Mouse (Mus musculus): ENCODE measurements at regions not wholly inside any gene's neighbourhood (a gene's known extent, or its start where the extent isn't known, plus 50 kb on each side); places are given as distances from the start of the nearest gene placed in this dataset.
A peak's percentile ranks its signal among the peaks of the same experiment; 100 is the strongest.

DNA sequence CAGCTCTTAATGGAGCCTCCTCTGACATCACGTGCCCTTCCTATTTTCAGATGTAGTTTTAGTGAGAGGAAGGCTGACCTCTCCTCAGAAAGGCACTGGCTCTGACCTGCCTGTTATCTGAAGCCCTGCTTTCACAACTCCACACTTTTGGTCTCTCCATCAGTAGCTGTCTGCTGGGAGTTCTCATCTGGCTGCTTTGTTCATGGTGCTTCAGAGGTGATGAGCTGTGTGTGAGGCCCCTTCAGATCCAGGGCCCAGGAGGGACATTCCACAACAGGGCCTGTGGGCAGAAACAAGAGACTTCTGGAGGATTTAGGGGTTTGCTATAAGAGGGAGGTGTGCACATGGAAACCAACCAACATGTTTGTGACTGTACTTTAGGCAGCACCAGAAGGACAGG lies 50.8 kb upstream of the Fhl2 start:
- no peak overlapping the region for H3K27ac ChIP-seq
- no peak for DNase-seq (ENCODE audit: low spot score in 2 of 2)
- TF ChIP-seq CTCF (conservative IDR thresholded peaks at IDR 0.05): no peak
- H3K4me3 ChIP-seq: no peak overlapping the region

DNA sequence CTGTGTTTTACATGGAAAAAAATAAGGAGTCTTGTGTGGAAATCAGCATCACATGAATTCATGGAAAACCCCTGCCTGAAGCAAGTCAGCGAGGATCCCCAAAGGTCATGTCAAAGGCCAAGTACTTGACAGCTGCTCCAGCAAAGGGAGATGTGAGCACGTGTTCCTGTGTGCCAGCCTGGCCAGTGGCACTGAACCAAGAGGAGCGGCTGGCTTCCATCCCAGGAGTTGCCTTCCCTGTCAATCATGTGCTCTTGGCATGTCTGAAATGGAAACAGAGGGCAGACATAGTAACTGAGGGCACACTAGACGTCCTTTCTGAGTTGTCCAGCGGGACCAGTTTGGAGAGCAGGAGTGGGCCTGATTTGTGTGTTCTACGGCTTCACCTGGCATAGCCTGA lies 53.5 kb upstream of the Fhl2 start:
- no peak for DNase-seq (ENCODE audit: low spot score in 2 of 2)
- TF ChIP-seq CTCF (conservative IDR thresholded peaks at IDR 0.05): no peak
- no peak overlapping the region for H3K27ac ChIP-seq
- H3K4me3 ChIP-seq: no peak overlapping the region

DNA sequence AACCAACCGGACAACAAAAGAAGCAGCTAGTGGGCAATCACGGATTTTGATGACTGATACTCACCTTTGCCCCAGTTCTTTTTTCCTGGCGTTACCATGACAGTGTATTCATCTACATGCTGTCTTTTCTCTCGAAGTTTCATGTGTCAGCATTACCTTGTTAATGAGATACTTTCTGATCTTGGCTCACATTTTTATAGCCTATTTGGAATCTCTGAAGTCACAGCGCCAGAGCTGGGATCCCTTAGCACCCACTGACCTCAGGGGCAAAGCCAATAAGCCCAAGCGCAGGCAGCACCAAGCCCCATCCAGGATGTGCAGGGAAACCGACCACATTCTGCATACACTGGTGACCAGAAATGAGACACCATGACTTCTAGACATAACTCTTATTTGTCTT lies 54.6 kb upstream of the Fhl2 start:
- no peak overlapping the region for H3K27ac ChIP-seq
- DNase-seq (ENCODE audit: low spot score in 2 of 2): no peak
- TF ChIP-seq CTCF (conservative IDR thresholded peaks at IDR 0.05): no peak
- H3K4me3 ChIP-seq: no peak overlapping the region

DNA sequence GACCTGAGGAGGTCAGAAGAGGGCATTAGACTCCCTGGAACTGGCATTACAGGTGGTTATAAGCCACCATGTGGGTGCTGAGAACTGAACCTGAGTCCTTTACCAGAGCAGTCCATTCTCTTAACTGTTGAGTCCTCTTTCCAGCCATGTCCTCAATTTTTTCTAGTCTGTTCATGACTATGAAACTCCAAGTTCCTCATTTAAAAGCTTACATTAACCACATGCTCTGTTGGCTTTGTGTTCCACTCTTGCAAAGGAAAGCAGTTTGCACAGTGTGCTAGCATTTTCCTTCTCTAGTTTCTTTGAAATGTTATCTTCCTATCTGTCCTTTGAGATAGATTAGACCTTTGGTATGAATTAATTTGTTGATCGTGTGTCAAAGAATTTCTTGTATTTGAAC lies 57.3 kb upstream of the Fhl2 start:
- no peak for TF ChIP-seq CTCF (conservative IDR thresholded peaks at IDR 0.05)
- no peak overlapping the region for H3K4me3 ChIP-seq

DNA sequence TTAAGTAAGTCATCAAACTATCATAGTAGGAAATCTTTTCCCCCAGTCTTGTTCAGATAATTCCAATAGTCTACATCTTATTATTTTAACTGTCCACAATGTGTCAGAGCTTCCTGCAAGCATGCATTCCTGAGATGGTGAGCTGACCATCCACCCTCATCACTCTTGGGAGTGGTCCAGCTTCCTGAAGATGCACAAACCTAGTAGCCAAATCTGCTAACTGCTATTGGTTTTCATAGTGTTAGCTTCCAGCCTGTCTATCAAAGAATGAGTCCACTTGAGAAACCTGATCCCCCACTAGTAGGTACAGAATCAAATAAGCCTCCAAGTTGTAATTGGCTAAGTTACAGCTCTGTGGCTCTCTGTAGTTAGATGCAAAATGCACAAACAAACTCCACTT lies 59.3 kb upstream of the Fhl2 start:
- Histone ChIP-seq H3K27ac (no peak overlapping the region), H3K4me3 (no peak overlapping the region)
- no peak for DNase-seq (ENCODE audit: low spot score in 2 of 2)
- no peak for TF ChIP-seq CTCF (conservative IDR thresholded peaks at IDR 0.05)

More for the DNA sequence above, 57.3 kb upstream of the Fhl2 start:
- DNase-seq (ENCODE audit: low spot score in 2 of 2): no peak
- H3K27ac ChIP-seq: no peak overlapping the region

DNA sequence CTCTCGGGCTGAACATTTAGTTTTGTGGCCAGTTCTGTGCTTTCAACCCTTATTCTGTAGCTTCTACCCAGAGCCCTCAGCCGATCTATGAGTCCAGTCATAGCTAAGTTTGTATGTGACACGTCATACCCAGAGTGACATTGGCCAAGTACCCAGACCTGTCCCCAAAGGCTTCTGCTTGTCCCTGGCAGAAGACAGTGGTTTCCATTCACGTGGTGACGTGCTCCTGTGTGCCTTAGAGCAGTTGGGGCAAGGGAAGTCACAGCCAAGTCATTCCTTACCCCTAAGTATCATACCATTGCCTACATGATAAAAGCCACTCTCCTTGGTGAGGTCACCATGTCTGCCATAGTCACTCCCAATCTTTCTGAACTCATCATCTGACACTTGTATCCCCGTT lies 61.1 kb upstream of the Fhl2 start:
- no peak overlapping the region for H3K4me3 ChIP-seq
- TF ChIP-seq CTCF (conservative IDR thresholded peaks at IDR 0.05): no peak
- H3K27ac ChIP-seq: no peak overlapping the region
- no peak for DNase-seq (ENCODE audit: low spot score in 2 of 2)

DNA sequence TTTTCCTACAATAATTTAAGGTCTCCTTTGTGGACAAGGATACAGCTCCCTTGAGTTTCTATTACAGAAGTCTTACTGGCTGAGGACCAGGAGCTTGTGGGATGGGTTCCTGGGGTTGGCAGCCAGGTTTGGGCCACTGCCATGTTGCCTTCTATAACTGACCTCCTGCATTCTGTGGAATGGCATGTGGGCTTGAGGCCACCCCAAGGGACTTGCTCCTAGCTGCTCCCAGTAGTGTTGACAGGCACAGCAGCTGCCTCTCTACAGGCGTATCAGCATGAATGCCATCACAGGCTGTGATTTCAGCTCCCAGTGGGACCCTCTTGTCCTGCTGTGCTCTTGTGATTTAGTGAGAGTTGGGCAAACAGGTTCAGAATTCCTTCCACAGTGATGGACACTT lies 63.1 kb upstream of the Fhl2 start:
- no peak overlapping the region for H3K27ac ChIP-seq
- H3K4me3 ChIP-seq: no peak overlapping the region
- no peak for TF ChIP-seq CTCF (conservative IDR thresholded peaks at IDR 0.05)
- DNase-seq (ENCODE audit: low spot score in 2 of 2): no peak

DNA sequence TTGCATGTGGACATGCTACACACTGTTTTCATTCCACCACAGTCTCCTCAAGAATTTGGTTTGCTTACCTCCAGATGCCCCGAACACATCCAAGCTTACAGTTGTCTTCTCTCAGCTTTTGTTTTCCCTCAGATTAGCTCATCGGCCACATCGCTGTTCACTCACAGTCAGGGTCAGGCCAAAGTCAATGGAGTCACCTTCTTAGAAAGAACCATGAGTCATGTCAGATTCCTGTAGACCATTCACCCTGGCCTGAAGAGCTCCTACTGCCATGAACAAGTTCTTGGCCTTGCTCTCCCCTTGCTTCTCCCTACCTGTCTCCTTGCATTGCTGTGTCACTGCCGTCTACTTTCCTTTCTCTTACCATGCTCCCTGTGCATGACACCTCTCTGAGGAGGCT lies 63.7 kb upstream of the Fhl2 start:
- Histone ChIP-seq H3K27ac (no peak overlapping the region), H3K4me3 (no peak overlapping the region)

DNA sequence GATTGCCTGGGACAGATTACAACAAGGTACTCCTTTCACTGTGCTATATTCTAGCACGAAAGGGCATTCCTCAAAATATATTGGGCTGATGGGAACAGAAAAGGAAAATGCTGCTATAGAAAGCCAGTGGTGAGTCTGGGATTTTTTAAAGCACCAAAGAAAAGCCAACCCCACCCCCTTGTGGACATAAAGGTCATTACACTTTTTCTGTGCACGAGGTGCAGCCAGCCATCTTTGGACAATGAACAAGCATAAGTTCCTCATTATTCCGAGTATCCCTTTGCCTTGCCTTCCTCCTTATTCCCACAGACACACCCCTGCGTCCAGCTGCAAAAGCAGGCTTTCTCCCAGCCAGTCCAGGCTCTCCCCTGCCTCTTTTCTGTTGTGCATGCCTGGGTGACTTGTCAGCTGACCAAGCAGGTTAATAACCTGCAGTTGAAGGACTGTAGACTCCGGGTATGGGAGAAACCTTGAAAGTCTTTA lies 67.7 kb upstream of the Fhl2 start:
- TF ChIP-seq CTCF (conservative IDR thresholded peaks at IDR 0.05): peak; percentile 93
- peak; percentile 80 to 86 for DNase-seq (ENCODE audit: low spot score in 2 of 2)
- Histone ChIP-seq H3K27ac (no peak overlapping the region), H3K4me3 (no peak overlapping the region)

More for the DNA sequence above, 63.7 kb upstream of the Fhl2 start:
- no peak for TF ChIP-seq CTCF (conservative IDR thresholded peaks at IDR 0.05)
- no peak for DNase-seq (ENCODE audit: low spot score in 2 of 2)

DNA sequence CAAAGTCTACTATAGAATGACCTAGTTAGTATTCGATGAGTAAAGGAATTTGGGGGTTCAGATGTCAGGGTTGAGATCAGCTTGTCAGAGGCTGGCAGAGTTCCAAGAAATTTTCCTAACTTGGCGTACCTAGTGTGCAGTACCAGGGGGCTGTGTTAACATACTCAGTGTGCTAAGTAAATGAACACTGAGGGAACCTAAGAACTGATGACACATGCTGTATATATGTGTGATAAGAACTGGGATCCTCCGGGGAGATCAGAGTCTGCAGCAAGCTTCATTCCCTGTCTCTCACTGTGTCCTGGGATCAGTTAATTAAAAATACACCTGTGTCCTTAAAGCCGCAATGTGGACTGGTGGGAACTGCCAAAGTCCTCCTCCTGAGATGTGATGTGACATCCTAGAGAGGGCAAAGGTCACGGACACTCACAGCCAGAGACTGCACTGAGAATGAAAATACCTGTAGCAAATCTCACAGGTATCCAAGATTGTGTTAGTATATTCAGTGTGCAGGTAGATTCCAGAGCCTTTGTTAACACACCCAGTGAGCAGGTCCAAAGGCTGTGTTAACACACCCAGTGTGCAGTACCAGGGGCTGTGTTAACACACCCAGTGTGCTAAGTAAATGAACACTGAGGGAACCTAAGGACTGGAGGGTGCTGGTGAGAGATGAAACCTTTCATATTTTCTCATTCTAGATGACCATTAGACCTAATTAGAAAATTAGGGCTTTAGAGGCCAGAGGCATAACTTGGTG lies 69.1 kb upstream of the Fhl2 start:
- no peak for TF ChIP-seq CTCF (conservative IDR thresholded peaks at IDR 0.05)
- no peak for DNase-seq (ENCODE audit: low spot score in 2 of 2)
- no peak overlapping the region for H3K27ac ChIP-seq
- H3K4me3 ChIP-seq: no peak overlapping the region

DNA sequence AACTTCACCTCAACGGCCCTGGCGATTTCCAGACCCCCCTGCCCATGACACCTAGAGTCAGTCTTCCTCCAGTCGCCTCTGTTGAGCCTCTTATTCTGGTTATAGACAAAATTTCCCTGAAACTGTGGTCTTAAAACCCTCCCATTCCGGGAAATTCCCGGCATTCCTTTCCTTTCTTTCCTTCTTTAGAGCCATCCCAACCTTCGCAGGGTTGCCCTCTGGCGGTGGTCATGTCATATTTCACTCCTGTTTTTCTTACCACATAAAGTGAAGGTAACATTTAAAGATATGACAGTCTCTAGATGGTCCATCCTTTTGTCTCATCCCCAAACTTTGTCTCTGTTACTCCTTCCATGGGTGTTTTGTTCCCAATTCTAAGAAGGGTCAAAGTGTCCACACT lies 72.9 kb upstream of the Fhl2 start:
- Histone ChIP-seq H3K27ac (no peak overlapping the region), H3K4me3 (no peak overlapping the region)
- peak; percentile 61 for TF ChIP-seq CTCF (conservative IDR thresholded peaks at IDR 0.05)
- DNase-seq (ENCODE audit: low spot score in 2 of 2): no peak

DNA sequence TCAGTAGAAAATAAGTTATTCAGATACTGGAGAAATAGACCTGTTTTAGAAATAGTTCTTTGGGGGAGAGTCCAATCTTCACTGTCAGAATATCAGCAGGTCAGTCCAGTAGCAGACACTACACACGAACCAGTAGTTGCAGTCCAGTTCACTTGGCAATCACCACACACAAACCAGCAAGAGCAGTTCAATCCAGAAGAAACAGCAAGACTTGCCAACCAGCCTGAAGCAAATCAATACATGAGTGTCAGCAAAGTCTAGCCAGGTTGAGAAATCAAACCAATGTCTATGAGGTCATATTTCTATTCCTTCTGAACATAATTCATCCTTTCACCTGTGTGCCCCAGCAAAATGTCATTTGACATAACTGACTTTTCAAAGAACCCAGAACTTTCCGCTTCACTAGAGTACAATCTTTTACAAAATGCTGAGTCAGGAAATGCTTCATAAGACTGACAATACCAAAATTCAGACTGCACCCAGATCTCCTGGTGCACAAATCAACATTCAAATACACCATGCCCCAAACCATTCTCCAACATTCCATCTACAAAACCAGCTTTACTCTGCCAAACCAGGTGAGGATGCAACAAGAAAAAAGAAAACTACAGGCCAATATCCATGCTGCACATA lies 76.6 kb upstream of the Fhl2 start:
- DNase-seq (ENCODE audit: low spot score in 2 of 2): no peak
- TF ChIP-seq CTCF (conservative IDR thresholded peaks at IDR 0.05): no peak
- no peak overlapping the region for H3K27ac ChIP-seq
- no peak overlapping the region for H3K4me3 ChIP-seq

DNA sequence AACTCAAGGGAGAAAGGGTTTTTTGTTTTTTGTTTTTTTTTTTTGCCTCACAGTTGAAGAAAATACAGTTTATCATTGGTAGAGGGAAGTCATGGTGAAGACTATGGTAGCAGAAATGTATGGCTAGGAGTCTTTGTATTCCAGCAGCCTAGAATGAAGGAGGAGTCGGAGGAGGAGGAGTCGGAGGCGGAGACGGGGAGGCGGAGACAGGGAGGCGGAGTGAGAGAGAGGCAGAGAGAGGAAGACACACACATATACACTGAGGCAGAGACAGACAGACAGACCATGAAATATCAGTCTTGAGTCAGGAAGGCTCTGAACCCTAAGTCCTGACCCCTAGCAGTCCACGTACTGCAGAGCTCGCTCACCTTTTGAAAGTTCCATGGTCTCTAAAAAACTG lies 95.0 kb upstream of the Fhl2 start:
- Histone ChIP-seq H3K27ac (no peak overlapping the region), H3K4me3 (no peak overlapping the region)
- TF ChIP-seq CTCF (conservative IDR thresholded peaks at IDR 0.05): no peak
- DNase-seq (ENCODE audit: low spot score in 2 of 2): no peak

DNA sequence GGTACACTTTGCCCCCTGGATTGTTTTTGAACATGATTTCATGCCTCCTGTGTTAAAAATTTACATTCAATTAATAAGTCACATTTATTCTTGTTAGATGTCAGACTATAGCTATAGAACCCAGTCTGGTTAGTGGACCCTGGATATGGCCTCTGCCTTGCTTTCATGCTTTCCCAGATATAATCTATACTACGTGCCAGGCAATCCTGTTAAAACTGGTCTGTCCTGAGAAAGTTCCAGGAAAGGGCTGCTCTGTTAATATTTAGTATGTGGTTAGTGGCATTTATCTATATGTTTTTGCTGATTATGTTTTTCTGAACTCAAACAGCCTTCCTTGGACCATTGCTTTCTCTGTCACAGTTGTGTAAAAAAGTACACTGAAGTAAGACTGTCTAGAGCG lies 95.8 kb upstream of the Fhl2 start:
- no peak for TF ChIP-seq CTCF (conservative IDR thresholded peaks at IDR 0.05)
- H3K27ac ChIP-seq: no peak overlapping the region
- DNase-seq (ENCODE audit: low spot score in 2 of 2): no peak
- no peak overlapping the region for H3K4me3 ChIP-seq

Data from layer of hippocampus, adult 2 months (tissue).